Mouse (Mus musculus): ENCODE data around the gene Tmem178. TPM values are rescaled to one million over a fixed set of nuclear protein-coding genes. Genes with fewer than 3 reads are reported as not detected.
A peak's percentile ranks its signal among the peaks of the same experiment; 100 is the strongest.

Gene Tmem178
- total and polyA plus RNA-seq, 3 experiments, result 0.28 TPM; not detected in 2

DNA sequence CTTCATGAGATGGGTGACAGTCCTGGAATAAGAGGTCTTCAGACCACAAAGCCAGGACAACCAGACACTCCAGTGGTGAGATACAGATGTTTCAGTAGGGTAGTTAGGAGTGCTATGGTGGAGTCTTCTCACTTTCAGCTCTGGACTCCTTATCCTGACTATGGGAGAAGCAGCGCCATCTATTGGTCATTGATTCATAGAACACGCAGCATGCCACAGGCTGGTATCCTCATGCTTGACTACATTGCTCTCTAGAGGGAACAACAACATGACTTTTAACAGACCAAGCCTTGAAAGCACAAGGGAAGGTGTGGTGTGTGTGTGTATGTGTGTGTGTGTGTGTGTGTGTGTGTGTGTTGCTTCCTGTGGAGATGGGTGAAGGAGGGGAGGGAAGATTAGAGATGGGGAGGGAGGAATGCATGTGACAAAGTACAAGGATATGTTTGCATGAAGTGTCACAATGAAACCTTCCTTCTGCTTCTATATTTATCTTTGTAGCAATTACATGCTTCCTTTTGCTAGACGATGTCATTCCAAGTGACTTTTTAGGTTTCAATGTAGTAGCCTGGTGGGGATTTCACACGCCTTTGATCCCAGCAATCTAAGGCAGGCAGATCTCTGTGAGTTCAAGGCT is 71.5 kb downstream of the Tmem178 start:
- Histone ChIP-seq H3K36me3 (ENCODE audit: control insufficient read depth in 1 of 2, insufficient read depth in 2 of 2, low read length in 2 of 2) (no peaks in the 10 kb centered on the region), H3K27me3 (ENCODE audit: control insufficient read depth in 1 of 2, insufficient read depth in 2 of 2, low read length in 2 of 2) (no peaks in the 10 kb centered on the region; a peak in 1 of 4 replicates), H3K79me2 (ENCODE audit: control insufficient read depth, insufficient read depth, low read length, poor library complexity) (no peaks in the 10 kb centered on the region), H3K27ac (ENCODE audit: control insufficient read depth, low read depth, low read length) (no peak overlapping the region), H3K9ac (ENCODE audit: control insufficient read depth, low read depth, low read length, poor library complexity, severe bottlenecking) (no peak overlapping the region), H3K9me3 (replicated peaks; ENCODE audit: insufficient read depth, low read length) (no peaks in the 10 kb centered on the region), H3K4me3 (ENCODE audit: control insufficient read depth in 1 of 2, insufficient read depth in 1 of 2, low read depth in 2 of 2, low read length in 2 of 2) (no peak overlapping the region), H3K4me1 (ENCODE audit: control insufficient read depth in 1 of 2, insufficient read depth in 2 of 2, low read length in 2 of 2) (no peaks in the 10 kb centered on the region)
- DNase-seq (ENCODE audit: low read depth, low spot score), result peak; percentile 77
- TF ChIP-seq GABPA (IDR thresholded peaks at IDR 0.05; ENCODE audit: low read depth, low read length) (no peak), CHD2 (IDR thresholded peaks at IDR 0.05; ENCODE audit: low read length) (no peak), MEF2A (IDR thresholded peaks at IDR 0.05; ENCODE audit: extremely low read depth, insufficient replicate concordance, low read depth, low read length, poor library complexity, severe bottlenecking) (no peak), CTCF (IDR thresholded peaks at IDR 0.05 in 2 of 3, conservative IDR thresholded peaks at IDR 0.05 in 1 of 3; ENCODE audit: control insufficient read depth in 1 of 3, insufficient read depth in 1 of 3, low read depth in 2 of 3, low read length in 3 of 3, poor library complexity in 1 of 3, severe bottlenecking in 1 of 3) (peak; percentile 38 to 74 (median 73)), POLR2A (IDR thresholded peaks at IDR 0.05; ENCODE audit: control insufficient read depth in 1 of 2, insufficient read depth in 1 of 2, low read depth in 1 of 2, low read length in 2 of 2, poor library complexity in 1 of 2) (no peak), ZNF384 (IDR thresholded peaks at IDR 0.05; ENCODE audit: low read depth, low read length) (no peak), RCOR1 (IDR thresholded peaks at IDR 0.05; ENCODE audit: low read depth, low read length) (no peak), BHLHE40 (IDR thresholded peaks at IDR 0.05; ENCODE audit: borderline replicate concordance, low read depth, low read length) (no peak), E2F4 (IDR thresholded peaks at IDR 0.05; ENCODE audit: borderline replicate concordance, low read depth, low read length) (no peak), ZKSCAN1 (IDR thresholded peaks at IDR 0.05; ENCODE audit: low read depth, low read length) (no peak), ZC3H11A (IDR thresholded peaks at IDR 0.05; ENCODE audit: low read depth, low read length) (0 out of 2 replicates have a peak, but pooled peaks have one; percentile 30), RAD21 (IDR thresholded peaks at IDR 0.05; ENCODE audit: low read depth, low read length) (peak; percentile 60), KAT2A (conservative IDR thresholded peaks at IDR 0.05; ENCODE audit: low read depth, low read length) (no peak), MYC (IDR thresholded peaks at IDR 0.05; ENCODE audit: low read depth, low read length) (0 out of 2 replicates have a peak, but pooled peaks have one; percentile 40), MAFK (IDR thresholded peaks at IDR 0.05; ENCODE audit: borderline replicate concordance, low read depth, low read length) (no peak), NELFE (IDR thresholded peaks at IDR 0.05; ENCODE audit: low read depth, low read length) (no peak), ETS1 (IDR thresholded peaks at IDR 0.05; ENCODE audit: low read depth, low read length) (no peak), JUND (IDR thresholded peaks at IDR 0.05; ENCODE audit: low read depth, low read length) (no peak), MYB (IDR thresholded peaks at IDR 0.05; ENCODE audit: low read depth, low read length) (no peak), CHD1 (IDR thresholded peaks at IDR 0.05; ENCODE audit: low read depth, low read length) (no peak), UBTF (IDR thresholded peaks at IDR 0.05; ENCODE audit: borderline replicate concordance, insufficient read depth, low read depth, low read length) (no peak), ZMIZ1 (IDR thresholded peaks at IDR 0.05; ENCODE audit: low read depth, low read length) (no peak), GATA1 (IDR thresholded peaks at IDR 0.05; ENCODE audit: low read depth, low read length) (no peak), TCF12 (IDR thresholded peaks at IDR 0.05; ENCODE audit: low read depth, low read length) (no peak), MXI1 (IDR thresholded peaks at IDR 0.05; ENCODE audit: low read depth, low read length) (no peak), SIN3A (IDR thresholded peaks at IDR 0.05; ENCODE audit: low read length) (no peak), SMC3 (IDR thresholded peaks at IDR 0.05; ENCODE audit: low read depth, low read length) (peak; percentile 62), POLR2AphosphoS5 (IDR thresholded peaks at IDR 0.05; ENCODE audit: borderline replicate concordance, low read depth, low read length) (no peak)

Measured in MEL (cell line).